Mouse (Mus musculus): Measurements from ENCODE around the gene Glrb. TPM values are rescaled to one million over a fixed set of nuclear protein-coding genes. Genes with fewer than 3 reads are reported as not detected.

Gene Glrb
- polyA plus RNA-seq (2014; fragmentation: Nextera tagmentation; extraction: Ambion mirVana): 13.7 and 14.7 TPM in 2 replicates

GRCm38 (mm10) chr3:80913111-80913778 lies at the start of gene Glrb:
Gene Glrb, minus strand, starts transcription at chr3:80913660.
- under 1% methylated on average over 52 of the region's 76 CpGs for WGBS
- H3K36me3 ChIP-seq (ENCODE audit: control insufficient read depth, insufficient read depth, low read length): no peaks in the 10 kb centered on the region
- peak within 1 kb of the TSS; percentile 86 for H3K4me2 ChIP-seq (replicated peaks; ENCODE audit: low read depth, low read length)
- no peaks in the 10 kb centered on the region for H3K9me3 ChIP-seq (ENCODE audit: control insufficient read depth, low read length)
- no peaks in the 10 kb centered on the region for H3K27me3 ChIP-seq (ENCODE audit: control insufficient read depth, insufficient read depth, low read length)
- peak within 1 kb of the TSS; percentile 61 for H3K4me3 ChIP-seq (ENCODE audit: low read depth, low read length)
- H3K4me1 ChIP-seq (replicated peaks; ENCODE audit: control insufficient read depth, insufficient read depth, low read length): no peaks in the 10 kb centered on the region
- H3K27ac ChIP-seq (ENCODE audit: low read depth, low read length): peak within 1 kb of the TSS; percentile 76
- DNase-seq (ENCODE audit: low spot score) (peak; percentile 75), ATAC-seq (ENCODE audit: low FRiP score) (peak; percentile 97)
- peak within 1 kb of the TSS; percentile 87 for H3K9ac ChIP-seq (ENCODE audit: low read depth, low read length)

GRCm38 (mm10) chr3:80959965-80960364 lies 46.5 kb upstream of the Glrb start:
- no peaks in the 10 kb centered on the region for H3K27me3 ChIP-seq (ENCODE audit: control insufficient read depth, insufficient read depth, low read length)
- no peak overlapping the region for H3K4me2 ChIP-seq (replicated peaks; ENCODE audit: low read depth, low read length)
- no peaks in the 10 kb centered on the region for H3K36me3 ChIP-seq (ENCODE audit: control insufficient read depth, insufficient read depth, low read length)
- H3K9me3 ChIP-seq (ENCODE audit: control insufficient read depth, low read length): no peaks in the 10 kb centered on the region
- H3K4me1 ChIP-seq (replicated peaks; ENCODE audit: control insufficient read depth, insufficient read depth, low read length): no peaks in the 10 kb centered on the region
- H3K27ac ChIP-seq (ENCODE audit: low read depth, low read length): no peak overlapping the region
- no peak overlapping the region for H3K4me3 ChIP-seq (ENCODE audit: low read depth, low read length)
- no peak overlapping the region for H3K9ac ChIP-seq (ENCODE audit: low read depth, low read length)
- DNase-seq (ENCODE audit: low spot score): no peak
- ATAC-seq (ENCODE audit: low FRiP score): no peak

DNA sequence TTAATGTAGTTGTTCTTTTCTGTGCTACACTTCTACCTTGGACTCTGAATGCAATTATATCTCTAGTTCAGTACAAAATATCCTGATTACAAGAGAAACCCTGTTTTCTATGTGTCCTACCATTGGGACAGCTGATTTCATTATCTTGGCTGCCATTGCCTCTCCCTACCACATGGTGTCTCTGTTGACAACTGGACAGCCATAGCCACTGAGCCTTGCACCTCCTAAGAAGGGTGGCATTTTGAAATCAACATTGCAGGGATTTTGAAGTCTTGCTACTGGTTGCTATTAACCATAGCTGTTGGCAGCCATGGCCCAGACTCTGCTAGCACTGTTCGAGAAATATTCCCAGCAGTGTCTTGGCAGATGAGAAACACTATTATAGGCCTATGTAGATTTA lies 45.1 kb upstream of the Glrb start:
- Histone ChIP-seq H3K4me2 (replicated peaks; ENCODE audit: low read depth, low read length) (no peak overlapping the region), H3K9ac (ENCODE audit: low read depth, low read length) (no peak overlapping the region), H3K27me3 (ENCODE audit: control insufficient read depth, insufficient read depth, low read length) (no peaks in the 10 kb centered on the region), H3K4me3 (ENCODE audit: low read depth, low read length) (no peak overlapping the region), H3K36me3 (ENCODE audit: control insufficient read depth, insufficient read depth, low read length) (no peaks in the 10 kb centered on the region), H3K4me1 (replicated peaks; ENCODE audit: control insufficient read depth, insufficient read depth, low read length) (no peaks in the 10 kb centered on the region), H3K27ac (ENCODE audit: low read depth, low read length) (no peak overlapping the region), H3K9me3 (ENCODE audit: control insufficient read depth, low read length) (no peaks in the 10 kb centered on the region)
- peak; percentile 71 for DNase-seq (ENCODE audit: low spot score)
- 45% methylated on average over 1 of the region's 1 CpGs for WGBS
- ATAC-seq (ENCODE audit: low FRiP score): peak; percentile 85

GRCm38 (mm10) chr3:80913779-80914284 lies 372 bp upstream of the Glrb start:
- H3K4me3 ChIP-seq (ENCODE audit: low read depth, low read length): peak overlapping the region; percentile 61
- DNase-seq (ENCODE audit: low spot score) (no peak), ATAC-seq (ENCODE audit: low FRiP score) (peak; percentile 56)
- H3K36me3 ChIP-seq (ENCODE audit: control insufficient read depth, insufficient read depth, low read length): no peaks in the 10 kb centered on the region
- H3K4me1 ChIP-seq (replicated peaks; ENCODE audit: control insufficient read depth, insufficient read depth, low read length): no peaks in the 10 kb centered on the region
- peak overlapping the region; percentile 87 for H3K9ac ChIP-seq (ENCODE audit: low read depth, low read length)
- no peaks in the 10 kb centered on the region for H3K27me3 ChIP-seq (ENCODE audit: control insufficient read depth, insufficient read depth, low read length)
- H3K4me2 ChIP-seq (replicated peaks; ENCODE audit: low read depth, low read length): peak overlapping the region; percentile 86
- peak overlapping the region; percentile 76 for H3K27ac ChIP-seq (ENCODE audit: low read depth, low read length)
- WGBS: 26% methylated on average over 6 of the region's 6 CpGs
- no peaks in the 10 kb centered on the region for H3K9me3 ChIP-seq (ENCODE audit: control insufficient read depth, low read length)

DNA sequence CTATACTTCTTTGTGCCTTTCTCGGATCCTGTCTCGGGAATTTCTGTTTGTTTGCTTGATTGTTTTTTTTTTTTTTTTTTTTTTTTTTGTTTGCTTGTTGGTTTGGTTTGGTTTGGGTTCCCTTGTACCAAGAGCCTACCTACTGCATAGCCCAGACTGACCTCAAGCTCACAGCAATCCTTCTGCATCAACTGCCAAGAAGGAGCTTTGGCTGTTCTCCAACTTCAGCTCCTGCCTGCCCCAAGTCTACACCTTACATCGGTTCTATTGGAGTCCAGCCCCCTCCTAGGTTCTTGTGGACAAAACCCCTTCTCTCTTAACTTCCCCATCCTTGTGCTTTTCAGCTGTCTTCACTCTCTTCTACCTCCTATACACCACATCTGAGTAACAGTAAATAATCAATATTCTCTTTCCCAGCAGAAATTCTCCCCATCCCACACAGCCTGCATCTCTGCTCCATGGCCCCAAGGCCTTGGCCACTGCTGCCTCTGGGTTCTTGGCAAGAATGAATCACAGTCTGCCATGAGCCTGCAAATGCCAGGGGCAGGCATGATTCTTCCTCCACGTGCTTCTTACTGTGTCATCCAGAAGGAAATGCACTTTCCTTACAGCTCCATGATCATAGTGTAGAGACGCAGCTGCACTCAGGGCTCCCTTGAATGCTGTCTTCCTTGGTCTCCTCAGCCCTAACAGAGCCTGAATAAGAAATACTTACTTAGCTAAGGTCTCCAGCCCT lies 18.5 kb downstream of the Glrb start:
- WGBS: 86% methylated on average over 5 of the region's 5 CpGs
- no peak for DNase-seq (ENCODE audit: low spot score)
- Histone ChIP-seq H3K4me1 (replicated peaks; ENCODE audit: control insufficient read depth, insufficient read depth, low read length) (no peaks in the 10 kb centered on the region), H3K4me2 (replicated peaks; ENCODE audit: low read depth, low read length) (no peak overlapping the region), H3K36me3 (ENCODE audit: control insufficient read depth, insufficient read depth, low read length) (no peaks in the 10 kb centered on the region), H3K9ac (ENCODE audit: low read depth, low read length) (no peak overlapping the region), H3K9me3 (ENCODE audit: control insufficient read depth, low read length) (no peaks in the 10 kb centered on the region), H3K4me3 (ENCODE audit: low read depth, low read length) (no peak overlapping the region), H3K27ac (ENCODE audit: low read depth, low read length) (no peak overlapping the region), H3K27me3 (ENCODE audit: control insufficient read depth, insufficient read depth, low read length) (no peaks in the 10 kb centered on the region)
- no peak for ATAC-seq (ENCODE audit: low FRiP score)

GRCm38 (mm10) chr3:80894328-80894727 lies 19.1 kb downstream of the Glrb start:
- Histone ChIP-seq H3K9ac (ENCODE audit: low read depth, low read length) (no peak overlapping the region), H3K4me2 (replicated peaks; ENCODE audit: low read depth, low read length) (no peak overlapping the region), H3K27ac (ENCODE audit: low read depth, low read length) (no peak overlapping the region), H3K4me1 (replicated peaks; ENCODE audit: control insufficient read depth, insufficient read depth, low read length) (no peaks in the 10 kb centered on the region), H3K27me3 (ENCODE audit: control insufficient read depth, insufficient read depth, low read length) (no peaks in the 10 kb centered on the region), H3K36me3 (ENCODE audit: control insufficient read depth, insufficient read depth, low read length) (no peaks in the 10 kb centered on the region), H3K4me3 (ENCODE audit: low read depth, low read length) (no peak overlapping the region), H3K9me3 (ENCODE audit: control insufficient read depth, low read length) (no peaks in the 10 kb centered on the region)
- DNase-seq (ENCODE audit: low spot score) (no peak), ATAC-seq (ENCODE audit: low FRiP score) (no peak)
- 85% methylated on average over 5 of the region's 5 CpGs for WGBS

DNA sequence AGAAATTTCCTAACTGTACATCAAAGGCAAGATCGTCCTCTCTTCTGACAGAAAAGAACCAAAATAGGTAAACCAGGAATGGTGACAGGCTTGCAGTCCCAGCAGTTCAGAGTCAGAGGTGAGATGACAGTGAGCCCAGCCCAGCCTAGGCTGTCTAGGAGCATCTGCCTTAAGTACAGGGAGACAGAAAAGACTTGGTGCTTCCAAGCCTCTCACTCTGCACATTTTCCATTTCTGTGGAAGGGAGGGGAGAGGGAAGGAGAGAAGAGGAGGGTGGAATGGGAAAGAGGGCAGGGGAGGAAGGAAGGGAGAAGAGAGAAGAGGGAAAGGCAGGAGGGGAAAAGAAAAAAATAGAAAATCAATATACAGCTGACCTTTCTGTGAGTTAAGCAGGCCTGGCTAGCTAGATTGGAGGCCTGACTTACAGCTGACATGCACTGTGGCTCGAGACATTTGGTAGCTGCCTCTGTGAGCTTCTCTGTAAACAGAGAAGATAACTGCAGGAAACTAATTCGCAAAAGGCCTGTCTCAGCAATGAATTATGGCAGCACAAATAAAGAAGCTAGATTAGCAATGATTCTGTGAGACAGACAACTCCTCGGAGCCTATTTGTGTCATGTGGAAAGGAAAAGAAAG lies 20.3 kb downstream of the Glrb start:
- no peak overlapping the region for H3K9ac ChIP-seq (ENCODE audit: low read depth, low read length)
- no peak for ATAC-seq (ENCODE audit: low FRiP score)
- H3K9me3 ChIP-seq (ENCODE audit: control insufficient read depth, low read length): no peaks in the 10 kb centered on the region
- H3K27ac ChIP-seq (ENCODE audit: low read depth, low read length): no peak overlapping the region
- H3K4me3 ChIP-seq (ENCODE audit: low read depth, low read length): no peak overlapping the region
- 64% methylated on average over 4 of the region's 4 CpGs for WGBS
- no peaks in the 10 kb centered on the region for H3K36me3 ChIP-seq (ENCODE audit: control insufficient read depth, insufficient read depth, low read length)
- no peaks in the 10 kb centered on the region for H3K4me1 ChIP-seq (replicated peaks; ENCODE audit: control insufficient read depth, insufficient read depth, low read length)
- H3K27me3 ChIP-seq (ENCODE audit: control insufficient read depth, insufficient read depth, low read length): no peaks in the 10 kb centered on the region
- no peak for DNase-seq (ENCODE audit: low spot score)
- H3K4me2 ChIP-seq (replicated peaks; ENCODE audit: low read depth, low read length): no peak overlapping the region

DNA sequence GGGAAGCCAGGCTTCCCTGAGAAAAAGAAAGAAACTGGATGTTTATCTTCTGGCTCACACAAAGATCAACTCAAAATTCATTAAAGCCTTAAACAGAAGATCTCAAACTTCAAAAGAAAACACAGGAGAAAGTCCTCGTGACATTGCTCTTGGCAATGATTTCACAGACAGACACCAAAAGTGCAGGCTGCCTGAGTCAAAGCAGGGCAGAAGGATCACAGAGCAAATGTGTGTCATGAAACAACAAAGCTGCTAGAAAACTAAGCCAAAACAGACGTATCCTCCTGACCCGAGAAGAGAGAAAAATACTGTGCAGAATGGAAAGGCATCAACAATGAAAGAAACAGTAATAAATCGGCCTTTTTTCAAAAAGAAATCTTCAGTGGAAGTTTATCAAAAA lies 22.4 kb downstream of the Glrb start:
- H3K4me1 ChIP-seq (replicated peaks; ENCODE audit: control insufficient read depth, insufficient read depth, low read length): no peaks in the 10 kb centered on the region
- WGBS: 75% methylated on average over 4 of the region's 4 CpGs
- no peak overlapping the region for H3K4me2 ChIP-seq (replicated peaks; ENCODE audit: low read depth, low read length)
- H3K4me3 ChIP-seq (ENCODE audit: low read depth, low read length): no peak overlapping the region
- no peak overlapping the region for H3K27ac ChIP-seq (ENCODE audit: low read depth, low read length)
- H3K27me3 ChIP-seq (ENCODE audit: control insufficient read depth, insufficient read depth, low read length): no peaks in the 10 kb centered on the region
- no peak overlapping the region for H3K9ac ChIP-seq (ENCODE audit: low read depth, low read length)
- no peak for ATAC-seq (ENCODE audit: low FRiP score)
- H3K9me3 ChIP-seq (ENCODE audit: control insufficient read depth, low read length): no peaks in the 10 kb centered on the region
- H3K36me3 ChIP-seq (ENCODE audit: control insufficient read depth, insufficient read depth, low read length): no peaks in the 10 kb centered on the region
- DNase-seq (ENCODE audit: low spot score): no peak

All from hindbrain, embryonic 11.5 days (tissue).